Mouse (Mus musculus) thymus, adult 2 months (tissue): Measurements from ENCODE around the gene Sdhb. TPM values are rescaled to one million over a fixed set of nuclear protein-coding genes. Genes with fewer than 3 reads are reported as not detected.

Source experiments
- DNase-seq: peaks from one replicate; pipeline ENCODE4 v3.0.0; 2021
- H3K27ac ChIP-seq: fragments of 200-500 bp; 2 replicates; pipeline ENCODE4 v1.5.1; 2012; ENCODE audit warnings: low read length, control low read depth; ENCODE audit not compliant: control insufficient read depth, insufficient read depth
- H3K27me3 ChIP-seq: fragments of 200-500 bp; 2 replicates; pipeline ENCODE4 v1.6.1; 2012; ENCODE audit warnings: mild to moderate bottlenecking, low read length, moderate library complexity, mixed read lengths; ENCODE audit not compliant: control insufficient read depth, insufficient read depth
- H3K36me3 ChIP-seq: fragments of 200-500 bp; 2 replicates; pipeline ENCODE4 v1.6.1; 2012; ENCODE audit warnings: mild to moderate bottlenecking, low read length, moderate library complexity; ENCODE audit not compliant: control insufficient read depth, insufficient read depth
- H3K4me1 ChIP-seq: fragments of 200-500 bp; replicated peaks from 2 replicates; pipeline ENCODE4 v1.6.1; 2012; ENCODE audit warnings: low read length; ENCODE audit not compliant: control insufficient read depth, insufficient read depth
- H3K4me3 ChIP-seq: fragments of 200-500 bp; 2 replicates; pipeline ENCODE4 v1.5.1; 2012; ENCODE audit warnings: mild to moderate bottlenecking, low read length, control low read depth, moderate library complexity; ENCODE audit not compliant: control insufficient read depth, insufficient read depth
- CTCF ChIP-seq: fragments of 200-500 bp; IDR thresholded peaks from 2 replicates; pipeline ENCODE4 v1.5.1; 2012; ENCODE audit warnings: mild to moderate bottlenecking, control low read depth, low read length, moderate library complexity, borderline replicate concordance; ENCODE audit not compliant: control insufficient read depth, poor library complexity, insufficient read depth; ENCODE audit errors: extremely low read depth
- POLR2A ChIP-seq: fragments of 200-500 bp; IDR thresholded peaks from 2 replicates; pipeline ENCODE4 v1.6.1; 2012; ENCODE audit warnings: mild to moderate bottlenecking, low read length, control low read depth, moderate library complexity; ENCODE audit not compliant: control insufficient read depth, poor library complexity, insufficient read depth; ENCODE audit errors: extremely low read depth
- WGBS: fragments of 180-500 bp; shearing (Covaris S2); methylation state at CpG from one replicate; pipeline ENCODE4 v1.1.7; 2018; 5-methylcytosine and 5-hydroxymethylcytosine counted together
- polyA plus RNA-seq: library from polyadenylated mRNA; depleted of rRNA; stranded (reverse); fragments of >200 nt; gene quantifications from 2 replicates; pipeline ENCODE4 v1.2.3, GENCODE M21; 2012

The Sdhb gene
- polyA plus RNA-seq, 1 experiment = 239 TPM

DNA sequence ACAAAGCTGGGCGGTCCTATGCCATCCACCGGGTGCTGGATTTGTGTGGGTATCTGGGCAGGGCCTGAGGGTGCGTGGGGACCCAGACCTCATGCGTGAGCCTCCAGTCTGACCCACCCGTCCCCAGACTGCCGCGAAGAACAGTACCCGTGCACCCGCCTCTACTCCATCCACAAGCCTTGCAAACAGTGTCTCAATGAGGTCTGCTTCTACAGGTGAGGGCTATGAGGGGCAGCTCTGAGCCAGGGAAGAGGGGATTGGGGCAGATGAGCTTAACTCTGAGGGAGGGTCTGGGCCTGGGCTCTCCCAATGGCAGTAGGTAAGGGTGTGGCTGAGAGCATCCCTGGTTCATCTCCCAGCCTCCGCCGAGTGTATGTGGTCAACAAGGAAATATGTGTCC, 53.9 kb downstream of the Sdhb start:
- 93% methylated on average over 11 of the region's 11 CpGs for WGBS
- Histone ChIP-seq H3K27ac (no peak overlapping the region), H3K27me3 (peaks cover 3% of the 10 kb centered on the region; the same call in 1 of the 2 replicates), H3K36me3 (no peaks in the 10 kb centered on the region), H3K4me1 (peaks cover 8% of the 10 kb centered on the region; the same call in 1 of the 2 replicates), H3K4me3 (no peak overlapping the region)
- no peak for DNase-seq
- TF ChIP-seq CTCF (no peak), POLR2A (no peak)

GRCm38 (mm10) chr4:141015356-141015755, 54.4 kb downstream of the Sdhb start:
- TF ChIP-seq CTCF (no peak), POLR2A (no peak)
- Histone ChIP-seq H3K27me3 (peaks cover 3% of the 10 kb centered on the region; the same call in 1 of the 2 replicates), H3K36me3 (no peaks in the 10 kb centered on the region), H3K27ac (no peak overlapping the region), H3K4me3 (no peak overlapping the region), H3K4me1 (peaks cover 3% of the 10 kb centered on the region; the same call in 1 of the 2 replicates)
- 92% methylated on average over 7 of the region's 7 CpGs for WGBS
- no peak for DNase-seq

- Histone ChIP-seq H3K36me3 (no peaks in the 10 kb centered on the region), H3K4me3 (no peak overlapping the region), H3K27me3 (no peaks in the 10 kb centered on the region; the same call in 1 of the 2 replicates), H3K4me1 (no peaks in the 10 kb centered on the region), H3K27ac (no peak overlapping the region)
- DNase-seq = no peak
- 85% methylated on average over 9 of the region's 9 CpGs for WGBS
- TF ChIP-seq POLR2A (no peak), CTCF (no peak)
Observed at GRCm38 (mm10) chr4:141016311-141016710, 55.3 kb downstream of the Sdhb start.

DNA sequence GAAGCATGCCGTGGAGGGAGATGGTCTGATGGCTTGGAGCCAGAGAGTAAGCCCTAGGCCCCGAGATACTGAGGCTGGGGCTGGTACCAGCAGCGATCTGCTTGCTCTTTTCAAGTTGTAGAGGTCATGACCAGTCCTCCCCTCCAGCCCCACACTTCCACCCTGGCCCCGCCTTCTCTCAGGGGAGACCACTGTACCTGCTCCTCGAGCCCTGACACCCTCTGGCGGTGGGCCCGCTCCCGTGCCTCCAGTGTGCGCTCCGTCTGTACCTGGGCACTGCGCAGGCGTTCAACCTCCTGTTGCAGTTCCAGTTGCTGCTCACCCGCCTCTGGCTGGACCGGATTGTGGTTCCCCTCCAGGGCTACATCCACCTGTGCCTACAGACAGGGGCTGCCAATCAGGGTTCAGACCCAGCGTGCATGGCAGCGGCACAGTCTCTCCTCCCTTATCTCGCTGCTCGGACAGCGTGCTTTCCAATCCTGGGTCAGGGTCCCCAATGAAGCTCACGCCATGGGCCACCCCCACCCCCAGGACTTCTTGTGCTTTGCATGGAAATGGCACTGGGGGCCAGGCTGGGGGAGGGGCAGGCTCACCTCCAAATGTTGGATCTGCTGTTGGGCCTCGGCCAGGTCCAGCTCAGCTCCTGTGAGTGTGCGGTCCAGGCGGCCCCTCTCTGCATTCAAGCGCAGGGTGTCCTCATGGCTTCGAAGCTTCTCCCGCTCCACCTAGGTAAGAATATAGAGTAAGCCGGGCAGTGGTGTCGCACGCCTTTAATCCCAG, 56.8 kb downstream of the Sdhb start:
- H3K4me3 ChIP-seq = no peak overlapping the region
- no peak overlapping the region for H3K27ac ChIP-seq
- DNase-seq = no peak
- H3K36me3 ChIP-seq = no peaks in the 10 kb centered on the region
- TF ChIP-seq POLR2A (no peak), CTCF (no peak)
- H3K4me1 ChIP-seq = no peaks in the 10 kb centered on the region
- 97% methylated on average over 29 of the region's 29 CpGs for WGBS
- H3K27me3 ChIP-seq = no peaks in the 10 kb centered on the region; the same call in 1 of the 2 replicates

DNA sequence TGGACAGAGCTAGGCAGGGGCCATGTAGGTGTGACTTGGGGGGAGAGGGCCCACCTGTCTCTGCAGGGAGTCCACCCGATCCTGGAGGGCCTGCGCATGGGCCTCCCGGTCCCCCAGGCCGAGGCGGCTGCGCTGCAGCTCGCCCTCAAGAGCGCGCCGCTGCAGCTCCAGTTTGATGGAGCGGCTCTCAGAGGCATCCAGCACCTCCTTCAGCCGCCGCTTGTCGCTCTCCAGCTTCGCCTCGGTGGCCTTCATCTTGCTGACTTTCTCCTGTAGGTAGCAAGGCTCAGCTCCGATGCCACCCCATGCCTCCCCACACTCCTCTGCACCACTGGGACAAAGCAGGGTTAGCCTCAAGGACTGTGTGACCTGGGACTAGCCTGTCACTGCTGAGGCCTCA, 59.2 kb downstream of the Sdhb start:
- Histone ChIP-seq H3K4me1 (no peaks in the 10 kb centered on the region), H3K27ac (no peak overlapping the region), H3K4me3 (no peak overlapping the region), H3K36me3 (no peaks in the 10 kb centered on the region), H3K27me3 (no peaks in the 10 kb centered on the region; the same call in 1 of the 2 replicates)
- TF ChIP-seq CTCF = no peak
- no peak for TF ChIP-seq POLR2A
- DNase-seq = no peak
- WGBS = 97% methylated on average over 17 of the region's 17 CpGs

GRCm38 (mm10) chr4:141020811-141021613, 60.0 kb downstream of the Sdhb start:
- Histone ChIP-seq H3K27ac (no peak overlapping the region), H3K4me1 (no peaks in the 10 kb centered on the region), H3K27me3 (no peaks in the 10 kb centered on the region; the same call in 1 of the 2 replicates), H3K36me3 (no peaks in the 10 kb centered on the region), H3K4me3 (no peak overlapping the region)
- DNase-seq = no peak
- TF ChIP-seq POLR2A = no peak
- no peak for TF ChIP-seq CTCF
- WGBS = 87% methylated on average over 14 of the region's 14 CpGs

DNA sequence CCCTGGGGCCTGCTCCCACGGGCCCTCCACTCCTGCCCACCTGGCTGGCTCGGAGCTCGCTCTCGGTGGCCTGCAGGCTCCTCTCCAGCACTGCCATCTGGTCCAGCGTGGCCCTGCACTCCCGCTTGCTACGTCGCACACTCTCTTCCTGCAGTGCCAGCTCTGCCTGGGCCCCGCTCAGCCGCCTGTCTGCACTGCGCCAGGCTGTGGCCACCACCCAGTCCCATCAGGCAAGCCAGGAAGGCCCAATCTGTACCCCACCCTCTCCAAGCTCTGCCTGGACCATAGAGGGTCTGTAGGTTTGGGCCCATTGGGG, 60.6 kb downstream of the Sdhb start:
- Histone ChIP-seq H3K36me3 (no peaks in the 10 kb centered on the region), H3K27ac (no peak overlapping the region), H3K4me1 (no peaks in the 10 kb centered on the region), H3K4me3 (no peak overlapping the region), H3K27me3 (no peaks in the 10 kb centered on the region; the same call in 1 of the 2 replicates)
- no peak for DNase-seq
- 89% methylated on average over 11 of the region's 11 CpGs for WGBS
- TF ChIP-seq POLR2A = no peak
- no peak for TF ChIP-seq CTCF
